Mouse (Mus musculus): ENCODE measurements around the gene Snx17. TPM values are rescaled to one million over a fixed set of nuclear protein-coding genes. Genes with fewer than 3 reads are reported as not detected.

The Snx17 gene
- polyA plus RNA-seq, 1 experiment from 2014 or later: 138 TPM

DNA sequence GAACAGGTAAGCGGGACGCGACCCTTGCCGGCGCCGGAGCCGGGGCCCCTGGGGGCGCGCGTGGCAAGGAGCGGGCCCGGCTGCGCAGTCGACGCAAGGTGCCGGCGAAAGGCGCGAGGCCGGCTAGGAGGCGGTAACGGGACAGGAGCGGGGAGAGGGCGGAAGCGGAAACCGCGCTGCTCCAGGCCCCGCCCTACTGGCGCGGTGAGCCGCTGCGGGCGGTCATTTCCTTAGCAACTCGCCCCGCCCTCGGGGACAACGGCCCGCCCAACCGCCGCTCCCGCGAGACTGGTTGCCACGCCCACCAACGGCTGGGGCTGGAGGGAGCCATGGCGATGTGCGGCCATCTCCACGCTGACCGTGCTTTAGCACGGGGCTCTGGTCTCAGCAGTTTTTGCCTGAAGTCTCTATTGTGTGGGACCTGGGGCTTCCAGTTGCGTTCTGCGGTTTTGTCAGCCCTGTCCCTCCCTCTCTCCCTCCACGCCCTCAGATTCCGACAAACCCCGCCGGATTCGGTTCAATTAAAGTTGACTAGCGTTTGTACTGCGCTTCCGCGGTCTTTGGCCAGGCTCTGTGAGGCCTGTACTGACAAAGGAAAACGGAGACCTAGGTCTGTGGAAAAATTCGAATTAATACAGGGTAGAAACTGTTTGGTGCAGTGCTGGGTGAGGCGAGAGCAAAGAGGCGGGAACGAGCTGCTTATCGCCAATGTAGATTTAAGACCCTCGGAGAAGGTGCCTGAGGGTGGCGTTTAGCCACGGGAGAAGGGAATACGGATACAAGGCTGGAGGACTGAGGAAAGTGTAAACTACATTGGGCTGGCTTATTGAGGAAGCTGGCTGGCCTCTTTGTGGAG lies 27.6 kb downstream of the Snx17 start, which contains the start of gene Ppm1g:
Gene Ppm1g, minus strand, starts transcription at position 240 of the 856 bp plus-strand sequence.
- Histone ChIP-seq H3K4me1 (replicated peaks) (peaks cover 18% of the 10 kb centered on the region), H3K27me3 (ENCODE audit: insufficient read depth, poor library complexity, severe bottlenecking) (no peaks in the 10 kb centered on the region), H3K36me3 (0 out of 2 replicates have a peak, but pooled peaks cover 10% of the 10 kb centered on the region), H3K4me3 (peak within 1 kb of the TSS; percentile 99), H3K9me3 (no peaks in the 10 kb centered on the region), H3K27ac (peak within 1 kb of the TSS; percentile 97)
- under 1% methylated on average over 70 of the region's 70 CpGs for WGBS
- peak; percentile 97 for DNase-seq (ENCODE audit: low spot score)

DNA sequence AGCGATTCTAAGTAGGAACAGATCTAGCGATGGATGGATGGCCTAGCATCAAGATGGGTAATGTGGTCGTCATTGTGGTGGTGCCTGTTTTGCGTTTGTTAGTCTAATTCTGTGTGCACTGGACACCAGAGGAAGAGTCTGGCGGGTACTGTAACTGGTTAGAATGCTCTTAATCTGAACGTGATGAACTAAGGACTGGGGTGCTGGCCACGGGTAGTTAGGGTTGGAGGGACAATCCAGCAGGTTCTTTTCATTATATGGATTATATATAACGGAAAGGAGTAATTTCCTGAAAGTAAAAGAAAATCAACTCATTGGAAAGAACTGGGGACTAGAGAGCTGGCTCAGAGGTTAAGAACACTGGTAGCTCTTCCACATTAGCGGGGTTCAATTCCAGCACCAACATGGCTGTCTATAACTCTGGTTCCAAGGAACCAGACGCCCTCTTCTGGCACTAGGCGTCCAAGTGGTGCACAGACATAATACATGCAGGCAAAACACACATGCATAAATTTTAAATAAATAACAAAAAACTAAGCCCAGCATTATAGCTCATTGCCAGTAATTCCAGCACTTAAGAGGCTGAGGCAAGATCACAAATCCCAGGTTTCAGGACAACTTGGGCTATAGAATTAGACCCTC lies 28.4 kb downstream of the Snx17 start:
- Histone ChIP-seq H3K36me3 (0 out of 2 replicates have a peak, but pooled peaks cover 6% of the 10 kb centered on the region), H3K4me3 (peak overlapping the region; percentile 99), H3K9me3 (no peaks in the 10 kb centered on the region), H3K27me3 (ENCODE audit: insufficient read depth, poor library complexity, severe bottlenecking) (no peaks in the 10 kb centered on the region), H3K27ac (peak overlapping the region; percentile 97), H3K4me1 (replicated peaks) (peaks cover 18% of the 10 kb centered on the region)
- peak; percentile 49 for DNase-seq (ENCODE audit: low spot score)
- WGBS: 15% methylated on average over 11 of the region's 11 CpGs

DNA sequence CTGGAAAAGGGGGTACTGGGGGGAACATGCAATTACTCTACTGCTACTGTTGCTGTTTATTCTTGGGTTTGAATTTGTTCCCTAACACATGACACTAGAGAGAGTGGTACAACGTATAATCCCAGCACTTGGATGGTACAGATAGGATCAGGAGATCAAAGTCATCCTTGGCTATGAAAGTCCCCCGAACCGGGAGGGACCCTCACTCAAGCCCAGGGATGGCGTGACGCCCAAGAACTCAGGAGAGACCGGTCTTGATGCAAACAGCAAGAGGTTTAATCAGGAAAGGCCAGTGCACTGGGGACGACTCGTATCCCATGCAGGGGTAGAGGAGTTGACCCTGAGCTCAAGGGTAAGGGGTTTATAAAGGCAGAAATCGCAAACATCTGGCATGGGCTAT lies 29.7 kb downstream of the Snx17 start:
- Histone ChIP-seq H3K27me3 (ENCODE audit: insufficient read depth, poor library complexity, severe bottlenecking) (no peaks in the 10 kb centered on the region), H3K9me3 (no peaks in the 10 kb centered on the region), H3K4me3 (no peak overlapping the region), H3K4me1 (replicated peaks) (peaks cover 18% of the 10 kb centered on the region), H3K36me3 (0 out of 2 replicates have a peak, but pooled peaks cover under 1% of the 10 kb centered on the region), H3K27ac (no peak overlapping the region)
- 91% methylated on average over 9 of the region's 9 CpGs for WGBS
- no peak for DNase-seq (ENCODE audit: low spot score)

DNA sequence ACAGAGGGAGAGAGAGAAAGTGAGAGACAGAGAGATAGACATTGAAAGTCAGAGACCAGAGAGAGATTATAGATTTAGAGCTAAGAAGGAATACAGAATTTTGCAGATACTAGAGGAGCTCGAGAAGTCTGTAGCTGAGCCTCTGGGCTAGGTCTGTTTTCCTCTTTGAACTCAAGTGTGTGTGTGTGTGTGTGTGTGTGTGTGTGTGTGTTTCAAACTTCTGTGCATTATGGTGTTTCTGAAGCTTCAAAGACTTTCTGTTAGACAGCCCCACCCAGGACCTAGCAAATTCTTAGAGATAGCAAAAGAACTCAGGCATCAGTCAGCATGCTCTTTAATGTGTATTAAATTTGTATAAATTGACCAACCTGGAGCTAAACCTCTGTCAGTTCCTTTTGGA lies 33.6 kb downstream of the Snx17 start:
- no peaks in the 10 kb centered on the region for H3K9me3 ChIP-seq
- H3K4me3 ChIP-seq: no peak overlapping the region
- H3K27ac ChIP-seq: no peak overlapping the region
- no peaks in the 10 kb centered on the region for H3K36me3 ChIP-seq
- 80% methylated on average over 1 of the region's 1 CpGs for WGBS
- no peaks in the 10 kb centered on the region for H3K27me3 ChIP-seq (ENCODE audit: insufficient read depth, poor library complexity, severe bottlenecking)
- 0 out of 2 replicates have a peak, but pooled peaks cover under 1% of the 10 kb centered on the region for H3K4me1 ChIP-seq (replicated peaks)
- no peak for DNase-seq (ENCODE audit: low spot score)

DNA sequence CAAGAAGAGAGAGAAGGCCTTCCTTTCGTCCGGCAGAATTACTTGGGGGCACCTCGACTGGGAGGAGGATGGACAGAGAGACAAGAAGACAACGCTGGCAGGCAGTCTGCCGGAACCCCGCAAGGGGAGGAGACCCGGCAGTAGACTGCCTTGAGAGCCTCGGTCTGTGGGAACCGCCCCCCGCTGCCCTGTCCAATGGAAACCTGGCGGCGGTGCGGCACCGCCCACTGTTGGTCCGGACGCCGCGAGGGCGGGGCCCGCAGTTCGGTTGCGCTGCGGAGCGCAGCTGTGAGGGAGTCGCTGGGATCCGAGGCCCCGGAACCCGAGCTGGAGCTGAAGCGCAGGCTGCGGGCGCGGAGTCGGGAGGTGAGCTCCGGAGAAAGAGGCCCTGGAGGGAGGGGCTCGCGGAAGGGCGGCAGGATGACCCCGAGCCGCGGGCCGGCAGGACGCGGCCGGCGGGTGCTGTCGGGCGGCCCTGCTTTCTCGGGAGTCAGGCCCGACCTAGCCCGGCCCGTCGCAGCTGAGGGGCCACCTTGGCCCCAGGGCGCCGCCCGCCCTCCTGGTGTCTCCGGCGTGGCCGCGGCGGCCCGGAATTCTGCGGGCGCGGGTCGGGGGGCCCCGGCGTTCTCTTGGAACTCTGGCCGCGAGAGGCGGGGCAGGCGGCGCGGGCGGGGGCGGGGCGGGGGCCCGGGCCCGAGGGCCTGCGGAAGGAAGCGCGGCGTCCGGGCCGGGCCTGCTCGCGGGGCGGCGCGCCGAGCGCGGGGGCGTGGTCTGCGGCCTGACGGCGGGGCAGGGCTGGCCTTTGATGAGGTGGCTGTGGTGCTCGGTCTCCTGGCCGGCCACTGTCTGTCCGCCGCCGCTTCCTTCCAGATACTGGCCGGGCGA lies 47.9 kb downstream of the Snx17 start, which contains the start of the genes Nrbp1 and Gm9970:
Gene Nrbp1, plus strand, starts transcription at position 228 of the 885 bp plus-strand sequence.
Gene Gm9970, minus strand, starts transcription at position 596 of the 885 bp plus-strand sequence.
- Histone ChIP-seq H3K4me1 (replicated peaks) (peaks cover 17% of the 10 kb centered on the region), H3K4me3 (peak within 1 kb of the TSS; percentile 96), H3K27me3 (ENCODE audit: insufficient read depth, poor library complexity, severe bottlenecking) (no peaks in the 10 kb centered on the region), H3K9me3 (0 out of 2 replicates have a peak, but pooled peaks cover 2% of the 10 kb centered on the region), H3K27ac (peak within 1 kb of the TSS; percentile 98), H3K36me3 (peaks cover 25% of the 10 kb centered on the region)
- 1% methylated on average over 103 of the region's 103 CpGs for WGBS
- DNase-seq (ENCODE audit: low spot score): peak; percentile 96

GRCm38 (mm10) chr5:31241522-31242034 lies 48.6 kb downstream of the Snx17 start:
- Histone ChIP-seq H3K9me3 (no peaks in the 10 kb centered on the region), H3K4me1 (replicated peaks) (peaks cover 17% of the 10 kb centered on the region), H3K4me3 (peak overlapping the region; percentile 96), H3K36me3 (peaks cover 32% of the 10 kb centered on the region), H3K27me3 (ENCODE audit: insufficient read depth, poor library complexity, severe bottlenecking) (no peaks in the 10 kb centered on the region), H3K27ac (peak overlapping the region; percentile 98)
- WGBS: under 1% methylated on average over 13 of the region's 13 CpGs
- no peak for DNase-seq (ENCODE audit: low spot score)

GRCm38 (mm10) chr5:31242191-31242590 lies 49.2 kb downstream of the Snx17 start:
- Histone ChIP-seq H3K9me3 (no peaks in the 10 kb centered on the region), H3K36me3 (peaks cover 38% of the 10 kb centered on the region), H3K27ac (no peak overlapping the region), H3K27me3 (ENCODE audit: insufficient read depth, poor library complexity, severe bottlenecking) (no peaks in the 10 kb centered on the region), H3K4me1 (replicated peaks) (peaks cover 17% of the 10 kb centered on the region), H3K4me3 (peak overlapping the region; percentile 96)
- no peak for DNase-seq (ENCODE audit: low spot score)
- WGBS: 28% methylated on average over 10 of the region's 10 CpGs

Other genes starting within 250 kb of the Snx17 start
- gene Cgref1, start 247.6 kb upstream of the Snx17 start, polyA plus RNA-seq (2016; fragmentation: Nextera tagmentation; extraction: Ambion mirVana): 3.7 and 6.7 TPM in 2 replicates
- gene Preb, start 232.9 kb upstream of the Snx17 start, polyA plus RNA-seq (2016; fragmentation: Nextera tagmentation; extraction: Ambion mirVana): 147 and 152 TPM in 2 replicates
- not detected in 2 replicates for gene Tcf23, start 224.6 kb upstream of the Snx17 start, polyA plus RNA-seq (2016; fragmentation: Nextera tagmentation; extraction: Ambion mirVana)
- gene Atraid, start 144.9 kb upstream of the Snx17 start, polyA plus RNA-seq (2016; fragmentation: Nextera tagmentation; extraction: Ambion mirVana): 86.2 and 110 TPM in 2 replicates
- gene Slc5a6, start 144.3 kb upstream of the Snx17 start, polyA plus RNA-seq (2016; fragmentation: Nextera tagmentation; extraction: Ambion mirVana): 8.1 and 10.1 TPM in 2 replicates
- gene Cad, start 138.4 kb upstream of the Snx17 start, polyA plus RNA-seq (2016; fragmentation: Nextera tagmentation; extraction: Ambion mirVana): 43.5 and 55.9 TPM in 2 replicates
- not detected in 2 replicates for gene Dnajc5g, start 86.9 kb upstream of the Snx17 start, polyA plus RNA-seq (2016; fragmentation: Nextera tagmentation; extraction: Ambion mirVana)
- gene Slc30a3, start 85.0 kb upstream of the Snx17 start, polyA plus RNA-seq (2016; fragmentation: Nextera tagmentation; extraction: Ambion mirVana): 2.1 and 9.3 TPM in 2 replicates
- gene Trim54, start 76.5 kb upstream of the Snx17 start, polyA plus RNA-seq (2016; fragmentation: Nextera tagmentation; extraction: Ambion mirVana): not detected in 2 replicates
- gene Ucn, start 54.4 kb upstream of the Snx17 start, polyA plus RNA-seq (2016; fragmentation: Nextera tagmentation; extraction: Ambion mirVana): not detected in 2 replicates
- gene Mpv17, start 39.0 kb upstream of the Snx17 start, polyA plus RNA-seq (2016; fragmentation: Nextera tagmentation; extraction: Ambion mirVana): 59.2 and 60.7 TPM in 2 replicates
- gene Gm29609, start 13.3 kb upstream of the Snx17 start, polyA plus RNA-seq (2016; fragmentation: Nextera tagmentation; extraction: Ambion mirVana): 0.80 and 0.89 TPM in 2 replicates
- 105 and 118 TPM in 2 replicates for gene Gtf3c2, start 13.1 kb upstream of the Snx17 start, polyA plus RNA-seq (2016; fragmentation: Nextera tagmentation; extraction: Ambion mirVana)
- gene Eif2b4, start 203 bp downstream of the Snx17 start, polyA plus RNA-seq (2016; fragmentation: Nextera tagmentation; extraction: Ambion mirVana): 85.2 and 99.3 TPM in 2 replicates
- gene Zfp513, start 9.1 kb downstream of the Snx17 start, polyA plus RNA-seq (2016; fragmentation: Nextera tagmentation; extraction: Ambion mirVana): 12.7 and 15.0 TPM in 2 replicates
- gene Ppm1g, start 27.5 kb downstream of the Snx17 start, polyA plus RNA-seq (2016; fragmentation: Nextera tagmentation; extraction: Ambion mirVana): 172 and 197 TPM in 2 replicates
- 151 and 159 TPM in 2 replicates for gene Nrbp1, start 47.6 kb downstream of the Snx17 start, polyA plus RNA-seq (2016; fragmentation: Nextera tagmentation; extraction: Ambion mirVana)
- 0.30 TPM in 1 of 2 replicates, not detected in the other for gene Gm9970, start 48.0 kb downstream of the Snx17 start, polyA plus RNA-seq (2016; fragmentation: Nextera tagmentation; extraction: Ambion mirVana)
- 3.9 and 6.7 TPM in 2 replicates for gene Krtcap3, start 58.5 kb downstream of the Snx17 start, polyA plus RNA-seq (2016; fragmentation: Nextera tagmentation; extraction: Ambion mirVana)
- 35.2 and 39.7 TPM in 2 replicates for gene Ift172, start 97.9 kb downstream of the Snx17 start, polyA plus RNA-seq (2016; fragmentation: Nextera tagmentation; extraction: Ambion mirVana)
- 47.3 and 55.6 TPM in 2 replicates for gene Fndc4, start 102.9 kb downstream of the Snx17 start, polyA plus RNA-seq (2016; fragmentation: Nextera tagmentation; extraction: Ambion mirVana)
- gene Gckr, start 104.2 kb downstream of the Snx17 start, polyA plus RNA-seq (2016; fragmentation: Nextera tagmentation; extraction: Ambion mirVana): 0.14 TPM in 1 of 2 replicates, not detected in the other